Mouse (Mus musculus): ENCODE measurements around the gene Gcn1l1. TPM values are rescaled to one million over a fixed set of nuclear protein-coding genes. Genes with fewer than 3 reads are reported as not detected.

Gene Gcn1l1
- polyA plus RNA-seq, 2 experiments: 11.4 to 14.8 TPM

DNA sequence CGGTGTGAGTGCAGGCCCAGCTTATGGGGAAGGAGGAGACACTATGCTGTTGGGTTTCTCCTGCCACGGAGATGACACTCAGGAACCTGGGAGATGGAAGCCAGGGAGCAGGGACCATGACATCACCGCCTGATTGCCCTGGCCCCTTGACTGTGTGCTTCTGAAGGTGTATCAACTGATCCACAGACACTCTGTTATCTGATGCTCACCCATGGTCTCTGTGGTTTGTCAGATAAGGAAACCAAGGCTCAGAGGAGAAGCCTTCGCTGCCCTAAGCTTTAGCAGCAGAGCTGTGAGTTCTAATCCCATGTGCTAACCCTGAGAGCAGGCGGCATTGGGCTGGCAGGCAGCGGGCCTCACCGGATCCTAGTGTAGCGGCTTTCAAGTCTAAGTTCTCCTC lies 69.0 kb downstream of the Gcn1l1 start:
- Histone ChIP-seq H3K4me3 (ENCODE audit: insufficient read depth in 1 of 2, low read depth in 2 of 2, low read length in 2 of 2) (peak overlapping the region; percentile 79 to 94), H3K4me1 (replicated peaks; ENCODE audit: control insufficient read depth in 2 of 2, insufficient read depth in 2 of 2, low read length in 1 of 2) (peaks cover 23 to 35% of the 10 kb centered on the region in 2 experiments), H3K9me3 (ENCODE audit: control insufficient read depth, low read length) (no peaks in the 10 kb centered on the region), H3K9ac (replicated peaks) (peak overlapping the region; percentile 95), H3K4me2 (ENCODE audit: low read depth) (peak overlapping the region; percentile 70), H3K27ac (peak overlapping the region; percentile 6; the same call in 1 of the 2 replicates), H3K27me3 (ENCODE audit: control insufficient read depth, insufficient read depth, low read length) (no peaks in the 10 kb centered on the region), H3K36me3 (replicated peaks; ENCODE audit: control insufficient read depth, insufficient read depth, low read depth) (peaks cover 14% of the 10 kb centered on the region)
- DNase-seq (ENCODE audit: low read depth in 3 of 3, low spot score in 3 of 3): peak; percentile 68 to 76 (median 74)
- 35% methylated on average over 8 of the region's 8 CpGs for WGBS (ENCODE audit: insufficient replicate concordance)
- 0 out of 2 replicates have a peak, but pooled peaks have one; percentile 2 for TF ChIP-seq CTCF (IDR thresholded peaks at IDR 0.05; ENCODE audit: low read depth)
- peak; percentile 81 for TF ChIP-seq EP300 (IDR thresholded peaks at IDR 0.05; ENCODE audit: low read depth)
- ATAC-seq (ENCODE audit: insufficient read depth): peak; percentile 24

DNA sequence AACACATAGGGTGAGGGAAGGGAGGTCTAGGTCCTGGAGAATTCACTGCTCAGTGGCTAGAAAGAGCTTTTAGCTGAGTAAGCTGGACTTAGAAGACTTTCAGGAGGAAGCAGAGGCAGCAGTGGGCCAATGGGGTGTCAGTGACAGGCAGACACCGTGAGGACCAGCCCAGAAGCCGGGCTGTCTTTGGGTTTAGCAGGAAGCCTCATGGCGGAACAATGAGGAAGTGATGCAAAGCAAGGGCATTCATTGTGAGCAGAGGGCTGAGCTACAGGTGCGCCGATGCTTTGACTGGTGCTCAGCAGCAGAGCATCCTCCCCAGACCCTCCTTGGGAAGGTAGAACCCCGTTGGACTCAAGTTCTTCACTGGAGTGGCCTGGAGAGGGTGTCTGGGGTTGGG lies 70.5 kb downstream of the Gcn1l1 start:
- Histone ChIP-seq H3K27me3 (ENCODE audit: control insufficient read depth, insufficient read depth, low read length) (no peaks in the 10 kb centered on the region), H3K36me3 (replicated peaks; ENCODE audit: control insufficient read depth, insufficient read depth, low read depth) (peaks cover 29% of the 10 kb centered on the region), H3K4me1 (replicated peaks; ENCODE audit: control insufficient read depth in 2 of 2, insufficient read depth in 2 of 2, low read length in 1 of 2) (peaks cover 23 to 31% of the 10 kb centered on the region in 2 experiments), H3K4me2 (ENCODE audit: low read depth) (peak overlapping the region; percentile 4; the same call in 1 of the 2 replicates), H3K9me3 (ENCODE audit: control insufficient read depth, low read length) (no peaks in the 10 kb centered on the region), H3K27ac (no peak overlapping the region; the same call in 1 of the 2 replicates), H3K9ac (replicated peaks) (no peak overlapping the region), H3K4me3 (ENCODE audit: insufficient read depth in 1 of 2, low read depth in 2 of 2, low read length in 2 of 2) (no peak overlapping the region)
- TF ChIP-seq CTCF (IDR thresholded peaks at IDR 0.05; ENCODE audit: low read depth): no peak
- TF ChIP-seq EP300 (IDR thresholded peaks at IDR 0.05; ENCODE audit: low read depth): no peak
- DNase-seq (ENCODE audit: low read depth in 3 of 3, low spot score in 3 of 3) (no peak), ATAC-seq (ENCODE audit: insufficient read depth) (no peak)
- 41% methylated on average over 6 of the region's 6 CpGs for WGBS (ENCODE audit: insufficient replicate concordance)

DNA sequence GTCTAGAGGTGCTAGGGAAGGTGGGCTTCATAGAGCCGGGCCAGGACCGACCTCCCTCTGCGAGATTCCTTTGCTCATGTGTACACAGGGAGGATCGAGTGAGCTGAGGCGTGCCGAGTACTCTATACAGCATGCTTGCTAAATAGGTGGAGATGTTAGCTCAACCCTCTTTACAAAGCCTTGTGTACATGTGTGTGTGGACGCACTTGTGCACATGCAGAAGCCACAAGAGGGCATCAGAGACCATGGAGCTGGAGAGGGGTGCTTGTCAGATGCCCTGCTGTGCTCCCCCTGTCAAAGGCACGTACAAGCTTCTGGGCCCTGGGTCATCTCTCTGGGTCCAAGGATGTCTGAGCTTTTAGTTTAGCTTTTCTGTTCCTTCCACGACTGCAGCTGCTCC lies 79.1 kb downstream of the Gcn1l1 start:
- Histone ChIP-seq H3K27me3 (ENCODE audit: control insufficient read depth, insufficient read depth, low read length) (no peaks in the 10 kb centered on the region), H3K4me3 (ENCODE audit: insufficient read depth in 1 of 2, low read depth in 2 of 2, low read length in 2 of 2) (no peak overlapping the region), H3K9me3 (ENCODE audit: control insufficient read depth, low read length) (no peaks in the 10 kb centered on the region), H3K4me1 (replicated peaks; ENCODE audit: control insufficient read depth in 2 of 2, insufficient read depth in 2 of 2, low read length in 1 of 2) (no peaks in the 10 kb centered on the region), H3K27ac (no peak overlapping the region), H3K36me3 (replicated peaks; ENCODE audit: control insufficient read depth, insufficient read depth, low read depth) (peaks cover 72% of the 10 kb centered on the region), H3K4me2 (ENCODE audit: low read depth) (no peak overlapping the region), H3K9ac (replicated peaks) (no peak overlapping the region)
- WGBS (ENCODE audit: insufficient replicate concordance): 87% methylated on average over 9 of the region's 9 CpGs
- TF ChIP-seq EP300 (IDR thresholded peaks at IDR 0.05; ENCODE audit: low read depth) (no peak), CTCF (IDR thresholded peaks at IDR 0.05; ENCODE audit: low read depth) (peak; percentile 60)
- no peak for ATAC-seq (ENCODE audit: insufficient read depth)
- no peak for DNase-seq (ENCODE audit: low read depth in 3 of 3, low spot score in 3 of 3)

DNA sequence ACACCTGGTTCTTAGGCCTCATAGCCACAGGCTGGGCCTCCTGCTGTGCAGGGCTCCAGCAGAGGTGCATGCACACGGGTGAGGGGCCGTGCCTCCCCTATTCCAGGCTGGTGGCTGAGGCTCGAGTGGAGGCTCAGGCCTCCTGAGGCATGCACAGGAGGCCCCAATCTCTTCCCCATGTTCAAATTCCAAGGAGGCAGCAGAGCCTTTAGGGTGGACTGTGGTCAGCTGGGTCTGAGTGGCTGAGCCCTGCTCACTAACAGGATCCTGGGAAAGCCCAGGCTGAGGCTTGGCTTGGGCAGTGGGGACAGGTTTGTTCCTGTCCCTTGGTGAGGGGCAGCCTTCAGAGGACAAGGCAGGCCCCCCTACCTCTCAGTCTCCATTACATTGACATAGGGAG lies 83.8 kb downstream of the Gcn1l1 start:
- Histone ChIP-seq H3K9ac (replicated peaks) (no peak overlapping the region), H3K4me1 (replicated peaks; ENCODE audit: control insufficient read depth in 2 of 2, insufficient read depth in 2 of 2, low read length in 1 of 2) (peaks cover 6 to 8% of the 10 kb centered on the region in 2 experiments), H3K27me3 (ENCODE audit: control insufficient read depth, insufficient read depth, low read length) (no peaks in the 10 kb centered on the region), H3K4me2 (ENCODE audit: low read depth) (no peak overlapping the region), H3K9me3 (ENCODE audit: control insufficient read depth, low read length) (no peaks in the 10 kb centered on the region), H3K27ac (no peak overlapping the region), H3K36me3 (replicated peaks; ENCODE audit: control insufficient read depth, insufficient read depth, low read depth) (peaks cover 32% of the 10 kb centered on the region), H3K4me3 (ENCODE audit: insufficient read depth in 1 of 2, low read depth in 2 of 2, low read length in 2 of 2) (no peak overlapping the region)
- no peak for TF ChIP-seq CTCF (IDR thresholded peaks at IDR 0.05; ENCODE audit: low read depth)
- TF ChIP-seq EP300 (IDR thresholded peaks at IDR 0.05; ENCODE audit: low read depth): no peak
- ATAC-seq (ENCODE audit: insufficient read depth) (no peak), DNase-seq (ENCODE audit: low read depth in 3 of 3, low spot score in 3 of 3) (no peak)
- 66% methylated on average over 3 of the region's 3 CpGs for WGBS (ENCODE audit: insufficient replicate concordance)

DNA sequence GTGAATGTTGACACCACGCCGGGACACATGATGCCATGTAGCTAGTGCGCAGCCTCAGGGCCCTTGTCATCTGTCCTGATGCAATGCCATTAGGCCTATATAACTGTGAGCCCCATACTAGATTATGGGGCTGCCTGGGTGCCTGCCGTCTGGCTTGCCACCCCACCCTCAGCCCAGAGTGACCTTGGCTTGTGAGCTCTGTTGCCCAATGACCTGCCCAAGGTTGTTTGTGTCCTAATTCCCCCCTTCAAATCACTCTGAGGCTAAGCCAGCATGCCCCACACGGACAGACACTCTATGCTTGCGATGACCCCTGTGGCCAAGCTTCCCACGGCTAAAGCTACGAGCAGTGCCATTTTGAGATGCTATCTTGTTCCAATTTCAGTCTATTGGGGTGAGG lies 84.6 kb downstream of the Gcn1l1 start:
- H3K27me3 ChIP-seq (ENCODE audit: control insufficient read depth, insufficient read depth, low read length): no peaks in the 10 kb centered on the region

More for the DNA sequence above, 84.6 kb downstream of the Gcn1l1 start:
- H3K27ac ChIP-seq: no peak overlapping the region
- ATAC-seq (ENCODE audit: insufficient read depth) (no peak), DNase-seq (ENCODE audit: low read depth in 3 of 3, low spot score in 3 of 3) (no peak)
- H3K9ac ChIP-seq (replicated peaks): no peak overlapping the region
- no peaks in the 10 kb centered on the region for H3K9me3 ChIP-seq (ENCODE audit: control insufficient read depth, low read length)
- 70% methylated on average over 8 of the region's 8 CpGs for WGBS (ENCODE audit: insufficient replicate concordance)
- no peak overlapping the region for H3K4me2 ChIP-seq (ENCODE audit: low read depth)
- no peak overlapping the region for H3K4me3 ChIP-seq (ENCODE audit: insufficient read depth in 1 of 2, low read depth in 2 of 2, low read length in 2 of 2)
- peaks cover 24% of the 10 kb centered on the region for H3K36me3 ChIP-seq (replicated peaks; ENCODE audit: control insufficient read depth, insufficient read depth, low read depth)
- TF ChIP-seq CTCF (IDR thresholded peaks at IDR 0.05; ENCODE audit: low read depth) (no peak), EP300 (IDR thresholded peaks at IDR 0.05; ENCODE audit: low read depth) (no peak)
- H3K4me1 ChIP-seq (replicated peaks; ENCODE audit: control insufficient read depth in 2 of 2, insufficient read depth in 2 of 2, low read length in 1 of 2): peaks cover 6 to 8% of the 10 kb centered on the region in 2 experiments
